ENCODE assay signal across 8 mouse cellular contexts in genomic region chr10:58362745-58363144, GRCm38 (mm10). TPM values are rescaled to one million over a fixed set of nuclear protein-coding genes. Genes with fewer than 3 reads are reported as not detected.
DNase-seq lines count a peak whose midpoint lies in the region; ATAC-seq and TF ChIP-seq lines count a peak whose summit lies in the region.

No protein-coding gene starts in this region.

- H3K36me3 ChIP-seq in kidney, adult 2 months (ENCODE audit: control insufficient read depth, insufficient read depth, low read length): no peaks in the 10 kb centered on the region
- H3K36me3 ChIP-seq in forebrain, embryonic 16.5 days (ENCODE audit: control insufficient read depth, insufficient read depth): no peaks in the 10 kb centered on the region

- TF ChIP-seq POLR2A in kidney, adult 2 months (IDR thresholded peaks at IDR 0.05; ENCODE audit: low read depth, low read length): no peak

- 36% methylated on average over 1 of the region's 1 CpGs for WGBS in kidney, adult 2 months
- 75% methylated on average over 1 of the region's 1 CpGs for WGBS in forebrain, embryonic 16.5 days

- H3K4me3 ChIP-seq in kidney, adult 2 months (ENCODE audit: insufficient read depth, low read depth, low read length): no peak overlapping the region
- no peak overlapping the region for H3K4me3 ChIP-seq in forebrain, embryonic 16.5 days (replicated peaks; ENCODE audit: low read length)

- no peak for TF ChIP-seq CTCF in kidney, adult 2 months (conservative IDR thresholded peaks at IDR 0.05; ENCODE audit: insufficient read depth, insufficient read length, low read depth, low read length)

- no peak overlapping the region for H3K9ac ChIP-seq in forebrain, embryonic 16.5 days (replicated peaks; ENCODE audit: low read depth, low read length)

- no peak overlapping the region for H3K27ac ChIP-seq in kidney, adult 2 months (ENCODE audit: insufficient read depth, low read depth, low read length)
- H3K27ac ChIP-seq in forebrain, embryonic 16.5 days (ENCODE audit: low read length): no peak overlapping the region

- H3K4me2 ChIP-seq in forebrain, embryonic 16.5 days (ENCODE audit: low read length): no peak overlapping the region

- no peaks in the 10 kb centered on the region for H3K27me3 ChIP-seq in kidney, adult 2 months (replicated peaks; ENCODE audit: control insufficient read depth, insufficient read depth, low read length)
- H3K27me3 ChIP-seq in forebrain, embryonic 16.5 days (replicated peaks; ENCODE audit: control insufficient read depth, insufficient read depth, low read length): no peaks in the 10 kb centered on the region

- peak; percentile 30 for DNase-seq in kidney, adult 2 months
- DNase-seq in kidney, adult 9 months: no peak
- peak; percentile 50 for DNase-seq in NIH3T3 (ENCODE audit: low read depth)
- DNase-seq in spleen, adult 18-20 months: no peak
- no peak for DNase-seq in adrenal gland, adult 18-20 months (ENCODE audit: low spot score in 2 of 2)
- DNase-seq in urinary bladder, adult 2 months (ENCODE audit: low spot score): no peak

- ATAC-seq in forebrain, embryonic 16.5 days: peak; percentile 77
- peak; percentile 75 for ATAC-seq in megakaryocyte progenitor cell, adult 5-6 weeks (replicated peaks; ENCODE audit: poor library complexity)

- H3K9me3 ChIP-seq in forebrain, embryonic 16.5 days (ENCODE audit: control insufficient read depth, low read length): no peaks in the 10 kb centered on the region

- H3K4me1 ChIP-seq in kidney, adult 2 months (ENCODE audit: control insufficient read depth, insufficient read depth, low read length): peaks cover 5% of the 10 kb centered on the region; the same call in 1 of the 2 replicates
- H3K4me1 ChIP-seq in forebrain, embryonic 16.5 days (replicated peaks; ENCODE audit: control insufficient read depth, insufficient read depth, low read length): no peaks in the 10 kb centered on the region

RNA-seq across cellular contexts. Expression of gene Lims1, which starts 39.5 kb away (rescaled TPM):
- 14.5 and 16.1 TPM in 2 replicates for polyA plus RNA-seq in kidney, adult 2 months (2012; rRNA removed)
- 64.2 and 73.6 TPM in 2 replicates for polyA plus RNA-seq in forebrain, embryonic 16.5 days (2015; fragmentation: Nextera tagmentation; extraction: Ambion mirVana)
- 107 and 116 TPM in 2 replicates for total RNA-seq in megakaryocyte progenitor cell, adult 5-6 weeks (2015)
- total RNA-seq in megakaryocyte progenitor cell, adult 5-6 weeks (2017): 68.9 and 71.3 TPM in 2 replicates
- total RNA-seq in adrenal gland, adult 18-20 months (2021): 10 to 100 TPM; 35.4 to 46.2 TPM
- polyA plus RNA-seq in urinary bladder, adult 2 months (2012; rRNA removed): 52.0 and 56.9 TPM in 2 replicates

Comparison
In these comparisons a context has a peak if more than half of its experiments do, and no peak if none do; other contexts are left out.
1. DNase-seq: peak in kidney, adult 2 months (single experiment) and NIH3T3 (single experiment); none in kidney, adult 9 months (single experiment), spleen, adult 18-20 months (0 of 2), adrenal gland, adult 18-20 months (0 of 2) and urinary bladder, adult 2 months (single experiment).